Mouse (Mus musculus): ENCODE data around the gene Col19a1.

DNA sequence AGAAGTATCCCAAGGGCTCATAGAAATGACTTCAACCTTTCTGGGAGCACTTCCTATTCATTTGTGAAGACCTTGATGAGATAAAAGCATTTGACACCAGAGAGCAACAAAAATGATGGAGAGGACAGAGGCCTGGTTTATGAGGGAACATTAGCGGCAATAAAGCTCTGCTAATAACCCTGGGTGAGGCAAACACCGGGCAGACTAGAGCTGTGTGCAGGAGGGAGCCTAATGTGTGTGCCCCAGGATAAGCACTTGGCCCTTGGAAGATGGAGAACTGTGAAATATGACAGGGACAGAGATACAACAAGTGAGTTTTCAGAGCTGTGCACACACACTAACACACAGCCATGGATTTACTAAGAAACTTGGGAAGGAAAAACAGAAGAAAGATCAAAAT is 294.8 kb downstream of the Col19a1 start:
- TF ChIP-seq MAX (IDR thresholded peaks at IDR 0.05; ENCODE audit: low read depth) = no peak
- no peak for TF ChIP-seq POLR2A (IDR thresholded peaks at IDR 0.05; ENCODE audit: insufficient read length, low read depth)
- TF ChIP-seq MYOG (IDR thresholded peaks at IDR 0.05; ENCODE audit: control insufficient read depth in 1 of 3, insufficient read depth in 1 of 3, insufficient read length in 2 of 3, low read depth in 2 of 3) = no peak
- no peak for TF ChIP-seq CEBPB (IDR thresholded peaks at IDR 0.05; ENCODE audit: insufficient read depth, poor library complexity, severe bottlenecking)
- TF ChIP-seq MYOD1 (IDR thresholded peaks at IDR 0.05; ENCODE audit: control insufficient read depth in 1 of 3, insufficient read length in 2 of 3, low read depth in 2 of 3) = no peak
- no peak for TF ChIP-seq SRF (IDR thresholded peaks at IDR 0.05; ENCODE audit: control insufficient read depth, insufficient read length, low read depth)
- no peak for TF ChIP-seq POLR2AphosphoS2 (IDR thresholded peaks at IDR 0.05; ENCODE audit: insufficient read length, low read depth)
- TF ChIP-seq TCF12 (IDR thresholded peaks at IDR 0.05; ENCODE audit: insufficient read depth, poor library complexity, severe bottlenecking) = no peak
